Mouse (Mus musculus) liver, embryonic 16.5 days (tissue): Measurements from ENCODE around the gene Peli2. TPM values are rescaled to one million over a fixed set of nuclear protein-coding genes. Genes with fewer than 3 reads are reported as not detected.

Experiments
- ATAC-seq: fragments of 200-750 bp; cut with Nextera tagmentation; 2 replicates; pipeline ENCODE4 v1.8.0; 2017; ENCODE audit warnings: low read depth, mild to moderate bottlenecking, moderate number of reproducible peaks, moderate library complexity
- H3K27ac ChIP-seq: fragments of 300-500 bp; sonication (generic); 2 replicates; pipeline ENCODE4 v1.5.1; 2014; ENCODE audit warnings: mild to moderate bottlenecking, low read length
- H3K27me3 ChIP-seq: fragments of 300-500 bp; sonication (generic); 2 replicates; pipeline ENCODE4 v1.6.1; 2014; ENCODE audit warnings: low read depth, low read length, mixed read lengths; ENCODE audit not compliant: control insufficient read depth, insufficient read depth
- H3K36me3 ChIP-seq: fragments of 300-500 bp; sonication (generic); 2 replicates; pipeline ENCODE4 v1.6.1; 2014; ENCODE audit warnings: mild to moderate bottlenecking; ENCODE audit not compliant: control insufficient read depth, insufficient read depth
- H3K4me1 ChIP-seq: fragments of 300-500 bp; sonication (generic); 2 replicates; pipeline ENCODE4 v1.6.1; 2014; ENCODE audit warnings: low read depth, low read length, mixed read lengths; ENCODE audit not compliant: control insufficient read depth
- H3K4me2 ChIP-seq: fragments of 300-500 bp; sonication (generic); 2 replicates; pipeline ENCODE4 v1.6.1; 2014; ENCODE audit warnings: low read depth, low read length, mixed read lengths
- H3K4me3 ChIP-seq: fragments of 300-500 bp; sonication (generic); 2 replicates; pipeline ENCODE4 v1.5.1; 2014; ENCODE audit warnings: low read depth, mild to moderate bottlenecking, low read length
- H3K9ac ChIP-seq: fragments of 300-500 bp; sonication (generic); 2 replicates; pipeline ENCODE4 v1.6.1; 2014; ENCODE audit warnings: low read depth, low read length
- H3K9me3 ChIP-seq: fragments of 300-500 bp; sonication (generic); replicated peaks from 2 replicates; pipeline ENCODE4 v1.6.1; 2016; ENCODE audit warnings: low read length; ENCODE audit not compliant: control insufficient read depth
- WGBS: fragments of 180-500 bp; shearing (Covaris S2); extraction: QIAGEN DNeasy Blood & Tissue Kit; methylation state at CpG from one replicate; pipeline ENCODE4 v1.1.7; 2014; ENCODE audit not compliant: insufficient replicate concordance; 5-methylcytosine and 5-hydroxymethylcytosine counted together
- polyA plus RNA-seq: library from polyadenylated mRNA; unstranded; fragments of >200 nt; fragmentation: Nextera tagmentation; extraction: Ambion mirVana; gene quantifications from 2 replicates; pipeline ENCODE4 v1.2.1, GENCODE M21; 2015

Gene Peli2
- polyA plus RNA-seq, 1 experiment from 2014 or later: 1.7 TPM

DNA sequence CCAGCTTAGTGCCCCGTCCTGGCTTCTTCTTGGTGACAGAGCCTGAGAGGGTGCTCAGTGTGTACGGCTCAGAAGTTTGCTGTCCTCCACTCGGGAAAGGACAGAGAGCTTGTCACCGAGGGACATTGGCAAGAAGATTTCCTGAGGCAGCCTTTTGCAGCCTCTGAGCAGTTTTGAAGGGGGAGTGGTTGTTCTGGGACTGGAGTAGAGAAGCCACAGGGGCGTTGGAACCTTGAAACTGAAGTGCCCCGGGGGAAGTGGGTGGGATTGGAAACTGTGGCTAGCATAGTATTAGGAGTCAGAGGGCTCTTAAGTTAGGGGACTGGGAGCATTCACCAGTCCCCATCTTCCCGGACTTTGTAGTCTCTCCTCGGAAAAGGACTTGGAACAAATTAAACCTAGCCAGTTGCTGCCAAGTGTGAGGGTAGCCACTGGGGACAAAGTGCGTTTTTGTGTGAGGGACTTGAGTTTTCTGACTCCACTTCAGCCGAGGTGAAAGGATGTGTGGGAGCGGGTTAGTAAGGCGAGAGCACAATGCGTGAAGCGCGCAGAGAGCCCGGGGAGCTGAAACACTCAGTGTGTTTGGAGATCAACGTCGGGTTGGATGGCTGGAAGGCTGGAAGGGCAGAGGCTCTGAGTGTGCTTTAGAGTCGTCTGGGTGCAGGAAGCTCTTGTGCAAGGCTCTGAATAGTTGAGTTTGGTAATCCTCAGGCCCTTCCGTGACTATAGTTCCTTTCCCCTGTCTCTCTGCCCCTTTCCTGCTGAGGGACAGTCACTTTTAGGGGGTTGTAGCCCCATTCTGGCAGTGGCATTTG, 10.3 kb downstream of the Peli2 start:
- no peak overlapping the region for H3K9ac ChIP-seq

DNA sequence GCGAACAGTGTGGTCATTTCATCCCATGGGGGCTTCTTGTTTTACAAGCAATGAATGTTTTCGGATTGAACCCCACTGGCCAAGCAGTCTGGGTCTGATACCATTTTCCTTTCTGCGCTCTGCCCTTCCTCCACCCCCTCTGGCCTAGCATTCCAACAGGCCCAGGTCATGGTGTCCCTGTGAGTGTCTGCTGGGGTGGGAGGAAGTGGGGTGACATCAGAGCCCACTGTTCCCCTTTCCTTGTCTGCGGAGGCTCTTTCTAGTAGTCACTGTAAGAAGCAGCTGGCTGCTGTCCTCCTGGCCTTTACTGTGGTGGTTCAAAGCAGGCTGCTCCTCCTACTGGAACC, 10.9 kb downstream of the Peli2 start:
- H3K36me3 ChIP-seq: no peaks in the 10 kb centered on the region
- ATAC-seq: peak; percentile 27; the same call in 1 of the 2 replicates
- H3K4me1 ChIP-seq: peaks cover 12% of the 10 kb centered on the region
- WGBS: 38% methylated on average over 4 of the region's 4 CpGs
- H3K4me3 ChIP-seq: no peak overlapping the region
- no peaks in the 10 kb centered on the region for H3K9me3 ChIP-seq
- H3K27ac ChIP-seq: peak overlapping the region; percentile 57; the same call in 1 of the 2 replicates
- no peaks in the 10 kb centered on the region for H3K27me3 ChIP-seq
- H3K4me2 ChIP-seq: no peak overlapping the region
- H3K9ac ChIP-seq: no peak overlapping the region

More for the DNA sequence above, 10.3 kb downstream of the Peli2 start:
- ATAC-seq: peak; percentile 49; the same call in 1 of the 2 replicates
- Histone ChIP-seq H3K36me3 (no peaks in the 10 kb centered on the region), H3K27me3 (no peaks in the 10 kb centered on the region), H3K4me2 (no peak overlapping the region), H3K4me1 (peaks cover 12% of the 10 kb centered on the region), H3K4me3 (no peak overlapping the region), H3K9me3 (no peaks in the 10 kb centered on the region), H3K27ac (peak overlapping the region; percentile 57; the same call in 1 of the 2 replicates)
- WGBS: 29% methylated on average over 20 of the region's 20 CpGs

DNA sequence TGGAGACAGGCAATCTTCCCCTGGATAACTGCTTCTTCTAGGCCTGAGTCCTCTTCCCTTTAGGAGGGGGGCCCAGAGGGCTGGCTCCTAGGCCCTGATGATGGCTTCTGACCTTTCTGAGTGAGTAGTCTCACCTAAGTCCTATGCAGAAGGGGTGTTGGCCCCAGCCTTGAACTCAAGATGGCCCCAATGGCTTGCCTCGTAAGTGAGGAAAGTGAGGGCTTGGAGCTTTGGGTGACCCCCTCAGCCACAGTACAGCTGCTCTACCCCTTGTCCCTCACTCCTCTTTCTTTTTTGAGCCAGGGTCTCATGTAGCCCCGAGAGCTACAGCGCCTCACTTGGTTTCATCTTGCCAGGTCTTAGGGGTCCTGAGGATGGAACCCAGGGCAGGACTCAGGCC, 11.6 kb downstream of the Peli2 start:
- Histone ChIP-seq H3K4me1 (peaks cover 12% of the 10 kb centered on the region), H3K27me3 (no peaks in the 10 kb centered on the region), H3K9ac (no peak overlapping the region), H3K9me3 (no peaks in the 10 kb centered on the region), H3K36me3 (no peaks in the 10 kb centered on the region), H3K27ac (no peak overlapping the region), H3K4me2 (no peak overlapping the region), H3K4me3 (no peak overlapping the region)
- no peak for ATAC-seq
- 46% methylated on average over 3 of the region's 3 CpGs for WGBS

DNA sequence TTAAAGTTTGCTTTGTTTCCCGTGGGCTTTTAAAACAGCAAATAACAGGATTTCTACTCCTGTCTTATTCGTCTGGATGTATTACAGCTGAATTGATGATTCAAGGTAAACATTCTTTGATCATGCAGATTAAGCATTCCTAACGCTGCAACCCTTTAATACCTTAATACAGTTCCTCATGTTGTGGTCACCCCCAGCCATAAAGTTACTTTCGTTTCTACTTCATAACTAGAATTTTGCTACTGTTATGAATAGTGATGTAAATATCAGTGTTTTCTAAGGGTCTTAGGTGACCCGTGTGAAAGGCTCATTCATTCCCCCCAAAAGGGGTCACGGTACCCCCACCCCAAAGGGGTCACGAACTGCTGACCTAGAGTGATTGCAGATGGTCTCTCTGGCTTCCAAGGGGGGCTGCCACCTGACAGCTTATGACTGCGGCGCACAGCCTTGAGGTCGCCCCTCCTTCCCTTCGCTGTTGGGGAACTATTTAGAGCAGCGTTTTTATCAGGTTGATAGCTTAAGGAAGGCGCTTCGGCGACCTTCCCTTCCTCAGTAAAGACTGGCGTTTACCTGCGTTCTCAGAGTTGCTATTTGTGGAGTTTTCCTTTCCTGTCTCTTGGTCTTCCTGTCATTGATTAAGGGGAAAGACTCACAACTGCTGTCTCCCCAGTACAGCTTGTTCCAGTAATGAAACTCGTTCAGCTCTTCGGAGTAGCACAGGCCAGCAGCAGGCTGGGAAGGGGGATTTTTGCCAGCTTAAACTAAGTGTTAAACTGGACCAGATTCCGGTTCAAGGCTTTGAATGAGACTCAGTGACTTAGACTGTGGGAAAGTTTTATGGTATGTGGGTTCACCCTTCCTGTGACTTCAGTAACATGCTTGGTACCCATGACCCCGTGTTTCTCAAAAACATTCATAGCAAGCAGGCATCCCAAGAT, 12.5 kb downstream of the Peli2 start:
- H3K4me1 ChIP-seq: peaks cover 12% of the 10 kb centered on the region
- H3K27me3 ChIP-seq: no peaks in the 10 kb centered on the region
- no peak for ATAC-seq
- WGBS: 13% methylated on average over 21 of the region's 21 CpGs
- H3K9me3 ChIP-seq: no peaks in the 10 kb centered on the region
- no peak overlapping the region for H3K9ac ChIP-seq
- H3K4me2 ChIP-seq: peak overlapping the region; percentile 34
- H3K27ac ChIP-seq: peak overlapping the region; percentile 52
- no peak overlapping the region for H3K4me3 ChIP-seq
- H3K36me3 ChIP-seq: no peaks in the 10 kb centered on the region

DNA sequence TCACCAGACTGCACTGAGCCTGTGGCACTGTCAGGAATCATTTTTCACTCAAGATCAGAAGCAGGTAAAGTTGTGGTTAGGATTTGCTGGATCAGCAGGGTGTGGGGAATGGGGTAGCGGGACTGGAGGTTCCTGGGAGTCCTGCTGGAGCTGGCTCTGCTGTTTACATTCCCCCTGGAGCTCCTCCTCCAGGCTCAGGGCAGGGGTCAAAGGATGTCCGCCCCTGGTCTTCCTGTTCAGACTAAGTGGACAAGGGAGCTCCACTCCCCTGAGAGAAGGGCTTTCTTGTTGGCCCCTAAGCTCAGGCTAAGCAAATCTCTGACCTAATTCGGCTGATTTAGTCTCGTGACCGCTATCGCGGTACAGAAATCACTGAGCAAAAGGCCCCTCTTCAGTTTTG, 13.7 kb downstream of the Peli2 start:
- ATAC-seq: peak; percentile 83
- Histone ChIP-seq H3K27ac (peak overlapping the region; percentile 52), H3K9me3 (no peaks in the 10 kb centered on the region), H3K36me3 (no peaks in the 10 kb centered on the region), H3K27me3 (no peaks in the 10 kb centered on the region), H3K4me3 (no peak overlapping the region; the same call in 1 of the 2 replicates), H3K4me1 (peaks cover 12% of the 10 kb centered on the region), H3K9ac (no peak overlapping the region), H3K4me2 (peak overlapping the region; percentile 34; the same call in 1 of the 2 replicates)
- 51% methylated on average over 7 of the region's 7 CpGs for WGBS

DNA sequence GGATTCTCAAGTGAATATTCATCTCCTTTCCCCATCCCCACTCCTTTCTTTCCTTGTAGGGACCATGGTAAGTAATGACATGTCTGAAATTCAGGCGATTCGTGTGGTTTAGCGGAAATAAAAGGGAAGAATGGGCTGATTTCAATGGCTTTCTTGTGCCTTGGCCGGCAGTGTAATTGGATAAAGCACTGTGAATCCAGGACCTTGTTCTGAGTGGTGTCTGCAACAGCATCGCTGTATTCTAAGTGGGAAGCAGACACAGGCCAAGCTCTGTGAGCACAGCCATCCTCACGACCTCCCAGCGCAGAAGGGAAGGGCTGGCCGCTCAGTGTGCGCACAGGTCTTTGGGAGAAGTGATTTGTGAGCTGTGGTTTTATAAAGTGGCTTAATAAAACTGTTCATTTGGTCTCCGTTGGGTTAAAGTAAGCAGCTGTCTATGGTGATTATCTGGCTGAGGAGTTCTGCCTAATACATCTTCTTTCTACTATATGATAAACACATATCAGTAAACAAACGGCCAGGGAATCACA, 15.3 kb downstream of the Peli2 start:
- Histone ChIP-seq H3K9me3 (no peaks in the 10 kb centered on the region), H3K9ac (no peak overlapping the region), H3K4me2 (no peak overlapping the region), H3K27me3 (no peaks in the 10 kb centered on the region), H3K4me3 (no peak overlapping the region), H3K36me3 (no peaks in the 10 kb centered on the region), H3K4me1 (peaks cover 12% of the 10 kb centered on the region), H3K27ac (no peak overlapping the region)
- ATAC-seq: no peak
- WGBS: 54% methylated on average over 11 of the region's 11 CpGs

DNA sequence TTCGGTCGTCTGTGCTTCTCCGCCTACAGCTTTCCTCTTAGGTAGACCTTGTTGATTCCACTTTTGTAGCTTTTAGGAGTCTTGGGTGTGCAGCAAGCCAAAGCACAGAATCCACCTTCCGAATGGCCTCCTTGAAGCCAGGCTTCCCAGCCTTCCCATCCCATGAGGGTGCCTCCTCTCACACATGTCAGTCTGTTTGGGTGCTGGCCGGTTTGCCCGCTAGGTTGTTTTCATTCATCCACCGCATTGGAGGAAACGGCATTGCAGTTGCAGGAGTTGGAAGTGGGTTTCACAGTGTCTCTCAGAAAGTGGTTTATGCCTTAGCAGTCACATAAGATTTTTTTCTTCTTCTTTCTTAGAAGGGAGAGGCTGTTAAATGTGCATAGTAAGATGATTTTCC, 17.1 kb downstream of the Peli2 start:
- ATAC-seq: no peak
- Histone ChIP-seq H3K27ac (no peak overlapping the region), H3K4me3 (no peak overlapping the region), H3K4me1 (no peaks in the 10 kb centered on the region; the same call in 1 of the 2 replicates), H3K9me3 (no peaks in the 10 kb centered on the region), H3K9ac (no peak overlapping the region), H3K27me3 (no peaks in the 10 kb centered on the region), H3K36me3 (no peaks in the 10 kb centered on the region), H3K4me2 (no peak overlapping the region)
- 35% methylated on average over 8 of the region's 8 CpGs for WGBS

DNA sequence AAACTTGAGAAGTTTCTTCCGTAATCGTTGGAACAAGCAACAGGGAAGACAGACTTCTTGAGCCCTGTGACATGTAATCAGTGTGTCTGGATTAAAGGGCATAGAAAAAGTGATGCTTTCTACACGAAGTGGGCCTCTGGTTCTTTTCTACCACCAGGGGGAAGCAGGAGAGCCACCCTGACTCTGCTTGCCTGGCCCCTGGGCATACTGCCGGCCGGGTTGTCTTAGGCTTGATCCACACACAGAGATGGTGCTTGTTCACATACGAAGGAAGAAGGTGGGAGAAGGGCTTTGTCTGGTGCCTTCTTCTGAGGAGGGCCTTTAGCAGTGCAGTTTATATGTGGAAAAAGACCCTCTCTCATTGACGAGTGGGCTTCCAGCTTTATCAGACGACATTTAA, 17.5 kb downstream of the Peli2 start:
- Histone ChIP-seq H3K4me1 (peaks cover under 1% of the 10 kb centered on the region; the same call in 1 of the 2 replicates), H3K9me3 (no peaks in the 10 kb centered on the region), H3K4me3 (no peak overlapping the region), H3K36me3 (no peaks in the 10 kb centered on the region), H3K4me2 (no peak overlapping the region), H3K9ac (no peak overlapping the region), H3K27ac (no peak overlapping the region), H3K27me3 (no peaks in the 10 kb centered on the region)
- WGBS: 37% methylated on average over 8 of the region's 8 CpGs
- no peak for ATAC-seq
